Mouse (Mus musculus) granulocyte monocyte progenitor cell, adult 5-6 weeks (primary cell): ENCODE results near the gene Sgsm3. TPM values are rescaled to one million over a fixed set of nuclear protein-coding genes. Genes with fewer than 3 reads are reported as not detected.

Source experiments
- ATAC-seq: replicated peaks from 2 replicates; pipeline ENCODE4 v1.8.0; 2016; ENCODE audit warnings: mild to moderate bottlenecking, moderate TSS enrichment, inconsistent platforms; ENCODE audit not compliant: poor library complexity, severe bottlenecking
- total RNA-seq, 2 experiments: library from RNA; stranded (forward) in 1 of 2; stranded (reverse) in 1 of 2; fragments of 200-712, 200-1000 nt in 1 of 2; fragments of >200 nt in 1 of 2; fragmentation: Nextera tagmentation in 1 of 2; gene quantifications; 2 replicates each; pipeline ENCODE4 v1.2.3; 2014 to 2017

The Sgsm3 gene
- total RNA-seq, 2 experiments from 2014 or later = 2.8 to 10.1 TPM

DNA sequence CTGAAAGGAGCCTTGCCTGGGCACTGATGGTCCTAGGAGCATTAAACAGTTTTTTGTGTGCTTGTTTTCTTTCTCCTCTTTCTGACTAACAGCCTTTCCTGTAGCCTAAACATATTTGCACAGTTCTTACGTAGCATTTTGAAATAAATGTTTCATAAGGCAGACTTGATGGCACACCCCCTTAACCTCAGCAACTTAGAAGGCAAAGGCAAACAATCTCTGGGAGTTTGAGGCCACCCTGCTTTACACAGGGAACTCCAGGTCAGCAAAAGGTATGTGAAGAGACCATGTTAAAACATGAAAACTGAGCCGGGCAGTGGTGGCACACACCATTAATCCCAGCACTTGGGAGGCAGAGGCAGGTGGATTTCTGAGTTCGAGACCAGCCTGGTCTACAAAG lies 1.9 kb upstream of the Sgsm3 start:
- ATAC-seq = no peak

DNA sequence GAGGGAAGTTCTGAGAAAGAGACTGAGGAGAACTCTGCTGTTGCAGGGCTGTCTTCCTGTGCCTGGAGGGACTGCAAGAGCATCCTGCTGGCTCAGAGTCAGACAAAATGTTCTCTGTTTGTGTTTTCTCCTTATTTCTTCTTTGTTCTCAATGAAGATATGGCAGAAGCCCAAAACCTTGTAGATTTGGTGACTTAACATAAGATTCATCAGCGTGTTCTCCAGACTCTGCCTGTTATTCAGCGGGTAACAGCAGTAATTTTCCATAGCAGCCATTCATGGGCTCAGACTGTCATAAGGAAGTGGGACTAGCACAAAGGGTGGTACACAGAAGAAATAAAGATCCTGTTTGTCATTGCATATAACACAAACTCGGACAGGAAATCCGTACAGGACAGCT lies 2.0 kb downstream of the Sgsm3 start:
- ATAC-seq = no peak

DNA sequence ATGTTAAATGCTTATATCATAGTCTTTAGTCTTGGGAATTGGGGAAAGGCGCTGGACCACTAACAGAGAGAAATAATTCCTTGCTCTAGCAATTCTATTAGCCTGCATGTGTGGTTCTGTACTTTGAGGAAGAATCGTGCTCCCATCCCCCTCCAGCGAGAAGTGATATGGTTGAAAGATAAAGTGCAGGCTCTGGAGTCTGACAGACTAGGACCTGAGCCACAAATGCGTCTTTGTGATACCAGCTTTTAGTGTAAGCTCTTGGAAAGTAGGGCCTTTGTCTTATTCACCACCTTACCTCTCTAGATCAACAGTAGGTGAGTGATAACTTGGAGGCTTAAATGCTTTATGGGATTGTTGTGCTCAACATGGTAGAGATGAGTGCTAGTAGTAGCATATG lies 3.6 kb downstream of the Sgsm3 start:
- no peak for ATAC-seq

DNA sequence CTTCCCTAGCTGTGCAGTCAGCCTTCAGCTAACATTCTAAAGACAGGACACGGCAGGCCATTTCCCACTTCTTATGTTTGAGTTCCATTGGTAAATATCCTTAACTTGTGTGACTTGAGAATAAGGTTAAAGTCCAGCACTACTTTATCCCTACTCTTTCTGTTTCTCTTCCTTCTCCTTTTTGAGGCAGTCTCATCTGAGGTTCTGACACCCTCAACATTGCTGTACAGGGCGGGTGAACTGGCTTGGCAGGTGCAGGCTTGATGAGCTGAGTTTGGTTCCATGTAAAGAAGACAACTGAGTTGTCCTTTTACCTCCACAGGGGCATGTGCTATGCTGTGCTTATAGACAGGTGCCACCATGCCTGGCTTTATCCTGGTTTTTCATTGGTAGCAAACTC lies 5.7 kb downstream of the Sgsm3 start:
- no peak for ATAC-seq

DNA sequence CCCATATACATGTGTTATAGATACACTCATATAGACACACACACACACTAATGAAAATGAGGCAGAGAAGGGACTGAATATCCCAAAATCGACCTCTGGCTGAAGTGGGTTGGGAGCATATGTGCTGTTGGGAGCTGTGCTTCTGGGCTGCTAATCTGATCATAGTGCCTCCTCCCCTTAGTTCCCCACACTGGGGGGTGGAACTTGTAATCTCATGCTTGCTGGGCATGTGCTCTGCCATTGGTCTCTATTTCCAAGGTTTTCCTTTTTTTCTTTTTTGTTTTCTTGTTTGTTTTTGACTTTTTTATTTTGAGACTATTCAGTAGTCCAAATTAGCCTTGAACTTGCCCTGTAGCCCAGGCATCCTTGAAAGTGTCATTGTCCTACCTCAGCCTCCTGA lies 10.8 kb downstream of the Sgsm3 start:
- ATAC-seq = no peak

DNA sequence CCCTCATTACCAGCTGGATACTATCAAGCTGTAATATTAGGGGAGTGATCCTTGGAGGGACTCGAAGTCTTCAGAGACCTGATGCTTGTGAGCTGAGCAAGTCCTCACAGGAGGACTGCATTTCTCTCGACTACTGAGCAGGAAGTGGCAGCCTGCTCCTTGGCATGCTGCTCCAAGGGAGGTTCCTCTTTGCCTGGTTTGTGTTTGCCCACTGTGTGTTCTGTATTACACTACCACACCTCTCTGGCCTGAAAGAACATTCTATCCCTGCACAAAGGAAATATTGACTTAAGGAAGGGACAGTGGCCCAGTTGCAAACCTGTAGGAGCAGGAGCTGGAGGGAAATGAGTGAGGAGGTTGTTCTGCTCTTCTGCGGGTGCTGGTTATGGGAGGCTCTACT lies 12.1 kb downstream of the Sgsm3 start:
- ATAC-seq = peak; percentile 46

DNA sequence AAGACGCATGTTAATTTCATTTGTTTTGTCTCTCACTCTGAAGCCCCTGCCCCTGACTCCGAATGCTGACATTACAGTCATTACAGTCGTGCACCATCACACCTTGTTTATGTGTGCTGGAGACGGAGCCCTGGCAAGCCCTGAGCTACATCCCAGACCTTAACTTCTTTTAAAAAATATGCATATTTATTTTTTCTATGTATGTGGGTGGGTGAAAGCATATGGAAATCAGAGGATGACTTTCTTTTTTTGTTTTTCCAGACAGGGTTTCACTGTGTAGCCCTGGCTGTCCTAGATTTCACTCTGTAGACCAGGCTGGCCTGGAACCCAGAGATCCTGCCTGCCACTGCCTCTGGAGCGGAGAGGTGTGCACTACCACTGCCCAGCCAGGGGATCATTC lies 17.4 kb downstream of the Sgsm3 start:
- ATAC-seq = no peak

DNA sequence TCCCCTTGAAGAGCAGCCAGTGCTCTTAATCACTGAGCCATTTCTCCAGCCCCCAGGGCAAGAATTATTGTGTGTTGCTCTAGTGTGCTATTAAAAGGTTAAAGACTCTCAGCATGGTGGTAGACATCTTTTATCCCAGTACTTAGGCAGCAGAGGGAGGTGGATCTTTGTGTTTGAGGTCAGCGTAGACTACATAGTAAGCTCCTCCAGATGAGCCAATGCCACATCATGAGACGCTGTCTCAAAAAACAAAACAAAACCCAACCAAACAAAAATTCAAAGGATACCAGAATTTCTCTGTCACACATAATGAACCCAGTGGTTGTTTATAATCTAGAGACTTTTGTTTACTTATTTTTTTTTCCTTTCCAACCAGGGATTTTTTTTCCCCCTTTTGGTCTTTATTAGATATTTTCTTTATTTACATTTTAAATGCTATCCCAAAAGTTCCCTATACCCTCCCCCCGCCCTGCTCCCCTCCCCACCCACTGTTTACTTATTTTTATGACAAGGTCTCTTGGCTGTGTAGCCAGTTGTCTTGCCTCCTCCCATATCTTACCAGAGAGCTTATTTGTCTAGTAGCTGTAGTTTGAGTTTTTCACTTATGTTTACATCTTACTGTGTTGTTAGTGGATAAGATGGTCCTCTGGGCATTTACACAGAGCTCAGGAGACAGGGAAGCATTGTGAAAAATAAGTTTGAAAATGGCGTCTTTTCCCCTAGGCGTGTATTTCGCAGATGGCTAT lies 18.7 kb downstream of the Sgsm3 start:
- no peak for ATAC-seq

DNA sequence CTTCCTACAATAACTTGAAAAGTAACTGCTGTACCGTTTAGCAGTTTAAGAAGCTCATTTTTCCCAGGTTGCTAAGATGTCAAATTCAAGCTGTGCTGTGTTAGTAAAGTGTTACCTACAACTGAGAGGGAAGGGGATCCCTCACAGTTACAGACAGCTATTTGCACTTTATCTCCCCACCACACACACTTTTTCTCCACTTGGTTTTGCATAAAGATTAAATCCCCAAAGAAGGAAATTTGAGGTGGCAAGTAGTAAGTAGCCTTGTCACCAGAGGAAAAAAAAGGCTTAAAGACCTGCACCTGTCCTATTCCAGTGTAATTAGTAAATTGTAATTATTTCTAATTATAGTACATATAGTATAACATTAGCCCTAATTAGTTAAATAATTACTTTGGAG lies 19.5 kb downstream of the Sgsm3 start:
- ATAC-seq = no peak

DNA sequence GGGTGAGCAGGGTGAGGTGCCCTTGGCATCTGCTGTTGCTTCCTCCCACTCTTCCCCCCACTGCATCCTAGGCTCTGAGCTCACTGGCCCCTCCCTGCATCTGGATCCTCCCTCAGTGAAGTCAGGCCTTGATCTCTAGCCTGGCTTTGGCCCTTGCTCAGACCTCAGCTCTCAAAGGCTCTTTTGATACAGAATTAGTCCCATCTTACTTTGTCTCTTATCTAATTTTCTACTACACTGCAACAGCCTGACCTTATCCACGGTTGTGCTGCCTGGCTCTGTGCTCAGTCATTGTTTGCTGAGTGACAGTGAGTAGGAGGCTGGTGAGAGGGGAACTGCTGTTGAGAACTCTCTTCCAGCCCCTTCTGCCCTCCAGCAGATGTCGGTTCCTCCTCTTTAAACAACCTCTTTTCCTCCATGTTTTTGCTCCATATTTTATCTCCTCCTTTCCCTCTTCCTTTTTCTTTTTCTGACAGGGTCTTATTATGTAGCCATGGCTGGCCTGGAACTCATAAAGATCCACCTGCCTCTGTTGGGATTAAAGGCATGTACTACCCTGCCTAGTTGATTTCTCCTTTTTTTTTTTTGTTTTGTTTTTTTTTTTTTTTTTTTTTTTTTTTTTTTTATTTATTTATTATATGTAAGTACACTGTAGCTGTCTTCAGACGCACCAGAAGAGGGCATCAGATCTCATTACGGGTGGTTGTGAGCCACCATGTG lies 23.0 kb downstream of the Sgsm3 start:
- ATAC-seq = 0 out of 2 replicates have a peak, but pooled peaks have one; percentile 27

DNA sequence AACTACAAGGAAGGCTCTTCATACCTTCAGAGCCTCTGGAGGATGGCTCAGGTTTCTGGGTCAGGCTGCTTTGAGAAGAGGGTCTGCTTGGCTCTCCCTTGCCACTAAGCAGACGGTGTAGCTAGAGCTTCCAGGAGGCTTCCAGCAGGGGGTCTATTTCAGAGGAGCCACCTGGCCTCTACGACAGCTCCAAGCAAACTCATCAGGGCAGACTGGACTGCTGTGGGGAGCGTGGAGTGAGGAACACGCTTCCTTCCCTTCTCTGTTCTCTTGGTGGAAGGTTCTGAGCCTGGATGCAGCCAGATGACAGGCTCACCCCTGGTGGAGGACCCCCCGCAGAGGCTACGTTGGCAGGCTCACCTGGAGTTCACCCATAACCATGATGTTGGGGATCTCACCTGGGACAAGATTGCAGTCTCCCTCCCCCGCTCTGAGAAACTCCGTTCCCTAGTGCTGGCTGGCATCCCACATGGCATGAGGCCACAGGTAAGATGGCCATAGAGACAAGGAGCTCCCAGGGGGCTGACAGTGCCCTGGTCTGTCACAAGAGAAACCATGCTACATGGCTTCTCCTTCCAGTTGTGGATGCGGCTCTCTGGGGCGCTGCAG lies 28.7 kb downstream of the Sgsm3 start:
- no peak for ATAC-seq

DNA sequence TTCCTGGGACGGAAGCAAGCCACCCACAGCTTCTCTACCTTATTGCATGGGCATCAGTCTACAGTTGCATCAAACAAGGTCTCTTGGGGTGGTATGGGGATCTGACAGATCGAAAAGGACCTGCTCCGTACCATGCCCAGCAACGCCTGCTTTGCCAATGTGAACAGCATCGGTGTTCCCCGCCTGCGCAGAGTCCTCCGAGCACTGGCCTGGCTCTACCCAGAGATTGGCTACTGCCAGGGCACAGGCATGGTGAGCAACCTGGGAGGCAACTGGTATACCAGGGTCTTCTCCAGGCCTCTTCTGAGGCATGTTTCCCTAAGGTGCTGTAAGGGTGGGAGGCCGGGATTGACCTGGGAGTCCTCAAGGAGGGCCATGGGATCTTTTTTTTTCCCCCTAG lies 29.8 kb downstream of the Sgsm3 start:
- no peak for ATAC-seq

DNA sequence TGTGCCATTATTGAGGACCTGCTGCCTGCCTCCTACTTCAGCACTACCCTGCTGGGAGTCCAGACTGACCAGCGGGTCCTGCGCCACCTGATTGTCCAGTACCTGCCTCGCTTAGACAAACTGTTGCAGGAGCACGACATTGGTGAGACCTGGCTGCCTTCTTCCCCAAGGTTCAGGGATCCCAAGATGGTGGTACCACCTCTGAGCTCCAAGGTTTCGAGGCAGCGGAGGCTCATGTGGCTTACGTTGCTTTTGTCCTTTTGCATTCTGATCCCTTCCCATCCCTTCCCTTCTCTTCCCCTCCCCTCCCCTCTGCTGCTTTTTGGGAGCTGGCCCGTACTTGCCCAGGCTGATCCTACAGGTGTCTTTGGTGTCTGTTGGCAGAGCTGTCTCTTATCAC lies 30.3 kb downstream of the Sgsm3 start:
- ATAC-seq = no peak

DNA sequence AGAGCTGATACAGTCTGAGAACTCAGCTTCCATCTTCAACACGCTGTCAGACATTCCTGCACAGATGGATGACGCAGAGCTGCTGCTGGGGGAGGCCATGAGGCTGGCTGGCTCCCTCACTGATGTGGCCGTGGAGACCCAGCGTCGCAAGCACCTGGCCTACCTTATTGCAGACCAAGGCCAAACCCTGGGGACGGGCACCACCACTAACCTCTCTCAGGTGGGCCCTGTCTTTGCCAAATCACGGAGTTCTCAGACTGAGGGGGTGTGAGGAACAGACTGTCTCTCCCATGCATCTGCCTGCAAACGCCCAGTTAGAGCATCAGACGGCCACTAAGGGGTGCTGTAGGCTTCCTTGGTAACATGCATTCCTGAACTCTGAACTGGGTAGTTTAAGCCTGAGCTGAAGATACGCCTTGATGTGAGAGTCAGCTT lies 31.1 kb downstream of the Sgsm3 start:
- peak; percentile 36; the same call in 1 of the 2 replicates for ATAC-seq

DNA sequence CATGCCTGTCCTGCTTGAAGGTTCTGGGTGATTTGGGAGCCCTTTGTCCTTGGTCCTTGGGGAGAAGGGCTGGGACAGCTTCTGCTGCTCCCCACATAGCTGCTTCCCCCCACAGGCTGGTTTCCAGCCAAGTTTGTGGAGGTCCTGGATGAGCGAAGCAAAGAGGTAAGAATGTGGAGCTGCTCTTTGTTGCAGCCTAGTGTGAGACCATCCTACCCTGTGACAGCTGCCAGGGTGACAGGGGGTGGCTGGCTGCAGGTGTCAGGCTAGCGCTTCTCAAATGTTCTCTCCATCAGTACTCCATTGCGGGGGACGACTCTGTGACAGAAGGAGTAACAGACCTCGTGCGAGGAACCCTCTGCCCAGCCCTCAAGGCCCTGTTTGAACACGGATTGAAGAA lies 32.5 kb downstream of the Sgsm3 start:
- no peak for ATAC-seq

DNA sequence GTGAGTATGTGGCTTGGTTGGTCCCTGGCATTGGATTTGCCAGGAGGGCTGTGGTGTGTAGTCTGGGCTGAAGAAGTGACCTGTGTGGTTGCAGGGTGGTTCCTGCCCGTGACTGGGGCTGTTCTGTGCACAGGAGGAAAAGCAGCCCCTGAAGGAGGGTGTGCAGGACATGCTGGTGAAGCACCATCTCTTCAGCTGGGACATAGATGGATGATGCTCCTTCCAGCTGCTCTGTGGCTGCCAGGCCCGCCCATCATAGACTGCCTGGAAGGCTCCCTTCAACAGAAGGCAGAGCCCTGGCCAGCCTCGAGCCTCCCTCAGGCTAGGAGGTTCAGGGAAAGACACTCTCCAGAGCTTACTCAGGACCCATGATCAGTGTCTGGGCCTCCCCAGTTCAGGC lies 34.0 kb downstream of the Sgsm3 start:
- ATAC-seq = no peak

DNA sequence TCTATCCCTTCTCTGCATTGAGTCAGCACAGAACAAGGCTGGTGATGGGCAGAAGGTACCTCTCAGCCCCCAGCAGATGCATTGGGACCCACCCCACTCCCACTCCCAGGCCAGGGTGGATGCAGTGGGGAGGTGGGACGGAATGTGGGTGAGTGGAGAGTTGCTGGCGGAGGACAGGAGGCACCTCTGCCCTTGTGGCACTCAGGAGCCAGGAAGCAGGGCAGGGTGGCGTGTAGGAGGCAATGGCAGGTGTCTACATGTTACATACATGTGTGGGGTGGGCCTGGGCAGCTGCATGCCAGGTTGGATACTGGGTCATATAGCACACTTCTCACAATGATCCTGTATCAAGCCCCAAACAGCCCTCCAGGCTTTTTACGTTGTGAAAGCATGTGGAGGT lies 34.8 kb downstream of the Sgsm3 start:
- no peak for ATAC-seq

DNA sequence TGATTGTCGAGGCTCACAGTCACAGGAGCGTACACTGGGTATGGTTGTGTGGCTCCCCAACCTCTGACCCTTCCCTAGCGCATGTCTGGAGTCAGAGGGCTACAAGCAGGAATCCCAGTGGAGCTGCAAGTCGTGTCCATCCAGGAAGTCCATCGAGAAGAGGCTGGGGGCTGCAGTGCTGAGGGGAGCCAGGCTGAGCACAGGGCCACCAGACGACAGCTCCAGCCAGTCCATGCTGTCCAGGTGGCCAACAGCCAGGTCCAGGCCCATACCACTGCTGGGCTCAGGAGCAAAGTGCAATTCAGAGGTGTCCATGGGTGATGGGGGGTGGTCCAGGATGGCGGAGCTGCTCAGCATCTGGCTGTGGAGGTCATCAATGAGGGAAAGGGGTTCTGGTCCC lies 35.6 kb downstream of the Sgsm3 start:
- no peak for ATAC-seq

DNA sequence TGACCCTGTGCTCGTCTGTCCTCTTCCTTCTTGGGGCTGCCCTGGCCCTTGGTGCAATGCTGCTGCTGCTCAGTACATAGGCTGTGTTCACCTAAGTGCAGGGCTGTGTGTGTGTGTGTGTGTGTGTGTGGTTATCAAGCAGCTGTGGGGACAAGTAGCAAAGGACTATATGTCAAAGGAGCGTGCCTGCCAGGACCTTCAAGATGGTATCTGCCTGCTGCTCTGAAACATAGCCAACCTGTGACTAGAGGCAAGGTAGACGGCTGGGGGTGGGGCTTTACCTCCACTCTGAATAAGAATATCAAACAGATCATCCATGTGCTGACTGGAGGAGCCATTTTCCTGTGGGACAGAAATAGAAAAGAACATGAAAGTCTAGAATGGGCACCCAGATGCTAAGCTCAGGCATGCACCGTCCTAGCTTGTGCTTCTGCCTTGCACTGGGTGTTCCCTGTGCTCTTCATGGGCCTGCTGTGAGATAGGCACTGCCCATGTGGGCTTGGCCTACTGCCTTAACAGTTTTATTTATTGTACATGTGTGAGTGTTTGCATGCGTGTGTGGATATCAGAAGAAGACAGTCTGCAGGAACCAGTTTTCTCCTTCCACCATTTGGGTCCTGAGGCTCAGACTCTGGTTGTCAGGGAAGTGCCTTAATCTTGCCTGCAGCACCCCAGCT lies 37.6 kb downstream of the Sgsm3 start:
- no peak for ATAC-seq

DNA sequence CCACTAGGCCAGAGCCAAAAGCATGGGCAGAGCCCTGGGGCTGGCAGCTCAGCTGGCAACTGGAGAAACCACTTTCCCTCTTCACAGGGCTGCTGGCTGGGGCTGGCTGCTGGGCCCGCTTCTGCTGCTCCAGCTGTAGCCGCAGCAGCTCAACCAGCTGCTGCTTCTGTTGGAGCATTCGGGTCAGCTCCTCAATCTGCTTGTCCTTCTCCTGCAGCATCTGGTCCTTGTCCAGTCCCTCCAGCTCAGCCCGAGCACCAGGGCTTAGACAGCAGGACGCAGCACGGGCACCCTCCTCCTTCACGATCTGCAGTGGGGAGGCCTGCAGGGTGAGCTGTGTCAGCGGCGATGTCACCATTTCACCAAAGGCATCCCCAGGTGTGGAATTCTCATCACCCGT lies 38.9 kb downstream of the Sgsm3 start:
- ATAC-seq = no peak

DNA sequence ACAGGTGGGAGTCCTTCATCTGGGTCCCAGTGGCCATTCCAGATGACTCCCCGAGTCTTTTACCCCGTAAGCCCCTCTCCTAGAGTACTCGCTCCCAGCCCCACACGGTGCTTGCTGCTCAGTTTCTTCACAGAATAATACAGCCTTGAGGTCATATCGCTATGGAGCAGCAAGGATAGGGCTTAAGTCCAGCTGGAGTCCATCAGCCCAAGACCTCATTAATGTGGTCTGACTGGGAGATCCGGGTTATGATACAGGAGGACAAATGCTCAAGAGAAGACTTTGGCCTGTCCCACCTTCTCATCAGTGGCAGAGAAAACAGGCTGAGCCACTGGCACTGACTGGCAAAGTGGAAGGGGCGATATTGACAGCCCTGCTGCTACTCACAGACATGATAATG lies 39.7 kb downstream of the Sgsm3 start:
- ATAC-seq = no peak
